Mouse (Mus musculus) liver, adult 2 months (tissue): ENCODE measurements around the gene Sfxn2. TPM values are rescaled to one million over a fixed set of nuclear protein-coding genes. Genes with fewer than 3 reads are reported as not detected.

Source experiments
- DNase-seq: peaks from one replicate; pipeline ENCODE4 v3.0.0-alpha.2; 2011; ENCODE audit warnings: low read depth, low spot score; ENCODE audit errors: extremely low read depth
- H3K27ac ChIP-seq: fragments of 200-500 bp; replicated peaks from 2 replicates; pipeline ENCODE4 v1.5.1; 2012; ENCODE audit warnings: low read depth, mild to moderate bottlenecking, control low read depth, inconsistent platforms, low read length; ENCODE audit not compliant: insufficient read depth
- H3K27me3 ChIP-seq: fragments of 200-500 bp; 2 replicates; pipeline ENCODE4 v1.6.1; 2012; ENCODE audit warnings: mild to moderate bottlenecking, moderate library complexity, low read length, inconsistent platforms; ENCODE audit not compliant: control insufficient read depth, insufficient read depth
- H3K36me3 ChIP-seq: fragments of 200-500 bp; 2 replicates; pipeline ENCODE4 v1.6.1; 2012; ENCODE audit warnings: low read length, inconsistent platforms; ENCODE audit not compliant: control insufficient read depth, insufficient read depth
- H3K4me1 ChIP-seq: fragments of 200-500 bp; 2 replicates; pipeline ENCODE4 v1.6.1; 2011; ENCODE audit warnings: low read length; ENCODE audit not compliant: control insufficient read depth, insufficient read depth
- H3K4me3 ChIP-seq: fragments of 200-500 bp; 2 replicates; pipeline ENCODE4 v1.5.1; 2011; ENCODE audit warnings: low read depth, mild to moderate bottlenecking, control low read depth, low read length, moderate library complexity; ENCODE audit not compliant: insufficient read depth
- H3K79me2 ChIP-seq: fragments of 200-500 bp; 2 replicates; pipeline ENCODE4 v1.6.1; 2012; ENCODE audit warnings: inconsistent platforms, mild to moderate bottlenecking, low read length, moderate library complexity; ENCODE audit not compliant: control insufficient read depth, insufficient read depth
- H3K9ac ChIP-seq: fragments of 200-500 bp; 2 replicates; pipeline ENCODE4 v1.6.1; 2012; ENCODE audit warnings: low read depth, mild to moderate bottlenecking, control low read depth, inconsistent platforms, low read length
- CTCF ChIP-seq: fragments of 200-500 bp; IDR thresholded peaks from 2 replicates; pipeline ENCODE4 v1.5.1; 2011; ENCODE audit warnings: low read depth, low read length, control low read depth
- POLR2A ChIP-seq: fragments of 200-500 bp; IDR thresholded peaks from 2 replicates; pipeline ENCODE4 v1.6.1; 2011; ENCODE audit warnings: low read length, control low read depth; ENCODE audit not compliant: insufficient read depth; ENCODE audit errors: extremely low read depth
- WGBS: fragments of 180-500 bp; shearing (Covaris S2); methylation state at CpG from one replicate; pipeline ENCODE4 v1.1.7; 2018; 5-methylcytosine and 5-hydroxymethylcytosine counted together
- polyA plus RNA-seq: library from polyadenylated mRNA; depleted of rRNA; stranded (reverse); fragments of >200 nt; gene quantifications from 2 replicates; pipeline ENCODE4 v1.2.3, GENCODE M21; 2012
- total RNA-seq: library from RNA; depleted of rRNA; stranded (reverse); fragments of >200 nt; gene quantifications from 2 replicates; pipeline ENCODE4 v1.2.3, GENCODE M21; 2014

Gene Sfxn2
- total and polyA plus RNA-seq, 2 experiments, result 15.1 to 33.8 TPM

DNA sequence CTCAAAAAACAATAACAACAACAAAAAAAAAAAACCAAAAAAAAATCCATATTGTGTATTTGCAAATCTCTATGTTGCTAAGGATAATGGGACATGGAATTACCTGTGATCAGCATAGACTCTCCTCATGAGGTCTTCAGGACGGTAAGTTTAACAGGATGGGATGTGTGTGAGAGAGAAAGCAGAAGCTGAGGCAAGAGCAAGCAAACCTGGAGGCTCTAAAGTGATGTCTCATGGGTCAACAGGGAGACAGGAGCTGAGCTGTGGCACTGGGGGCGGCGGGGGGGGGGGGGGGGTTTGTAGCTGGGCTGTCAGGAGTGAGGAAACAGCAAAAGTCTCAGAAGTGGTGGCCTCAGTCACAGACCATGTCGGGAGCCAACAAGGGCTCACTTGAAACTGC lies 20.7 kb upstream of the Sfxn2 start:
- Histone ChIP-seq H3K9ac (no peak overlapping the region), H3K36me3 (no peaks in the 10 kb centered on the region; the same call in 1 of the 2 replicates), H3K79me2 (no peaks in the 10 kb centered on the region), H3K27ac (no peak overlapping the region), H3K4me3 (no peak overlapping the region), H3K27me3 (no peaks in the 10 kb centered on the region), H3K4me1 (no peaks in the 10 kb centered on the region)
- WGBS, result 94% methylated on average over 4 of the region's 4 CpGs
- no peak for DNase-seq
- TF ChIP-seq CTCF, result no peak
- TF ChIP-seq POLR2A, result no peak

DNA sequence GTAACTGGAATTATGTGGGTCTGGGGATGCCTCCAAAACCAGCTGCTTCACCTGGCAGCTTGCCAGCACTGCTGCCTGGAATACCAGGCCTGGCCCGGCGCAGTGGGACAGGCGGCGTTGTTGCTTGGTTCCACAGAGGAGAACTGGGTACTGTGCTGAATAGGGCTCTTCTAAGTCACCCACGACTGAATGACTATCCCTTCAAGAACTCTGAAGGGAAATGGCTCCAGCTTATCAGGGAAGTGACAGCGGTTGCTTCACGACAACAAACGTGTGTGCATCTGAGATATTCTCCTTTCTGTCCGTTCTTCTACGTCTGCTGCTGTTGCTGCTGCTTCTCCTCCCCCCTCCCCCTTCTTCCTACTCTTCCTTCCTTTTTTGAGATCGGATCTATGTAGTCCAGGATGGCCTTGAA lies 19.6 kb upstream of the Sfxn2 start:
- no peaks in the 10 kb centered on the region; the same call in 1 of the 2 replicates for H3K36me3 ChIP-seq
- no peaks in the 10 kb centered on the region for H3K79me2 ChIP-seq
- 50% methylated on average over 11 of the region's 11 CpGs for WGBS
- no peak for DNase-seq
- no peak overlapping the region for H3K9ac ChIP-seq
- TF ChIP-seq CTCF (no peak), POLR2A (no peak)
- no peaks in the 10 kb centered on the region for H3K27me3 ChIP-seq
- H3K27ac ChIP-seq, result no peak overlapping the region
- no peaks in the 10 kb centered on the region for H3K4me1 ChIP-seq
- H3K4me3 ChIP-seq, result no peak overlapping the region

DNA sequence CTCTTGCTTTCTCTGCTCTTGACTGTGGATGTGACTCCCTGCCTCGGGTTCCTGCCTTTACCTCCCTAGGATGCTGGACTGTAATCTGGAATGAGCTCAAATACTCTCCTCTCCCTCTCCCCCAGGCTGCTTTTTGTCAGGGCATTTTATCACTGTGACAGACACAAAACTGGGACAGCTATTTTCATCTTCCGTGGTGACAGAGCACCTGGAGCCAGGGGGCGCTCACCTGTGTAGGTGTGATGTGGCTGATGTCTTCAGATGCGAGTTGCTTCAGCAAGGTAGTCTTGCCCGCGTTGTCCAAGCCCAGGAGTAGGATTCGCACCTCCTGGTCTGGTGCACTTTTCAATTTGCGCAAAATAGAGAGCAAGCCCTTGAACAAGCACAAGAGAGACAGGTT lies 15.2 kb upstream of the Sfxn2 start:
- Histone ChIP-seq H3K4me1 (no peaks in the 10 kb centered on the region), H3K36me3 (no peaks in the 10 kb centered on the region; the same call in 1 of the 2 replicates), H3K79me2 (no peaks in the 10 kb centered on the region), H3K9ac (no peak overlapping the region), H3K27me3 (no peaks in the 10 kb centered on the region), H3K4me3 (no peak overlapping the region), H3K27ac (no peak overlapping the region)
- 83% methylated on average over 8 of the region's 8 CpGs for WGBS
- DNase-seq, result no peak
- TF ChIP-seq CTCF, result no peak
- TF ChIP-seq POLR2A, result no peak

DNA sequence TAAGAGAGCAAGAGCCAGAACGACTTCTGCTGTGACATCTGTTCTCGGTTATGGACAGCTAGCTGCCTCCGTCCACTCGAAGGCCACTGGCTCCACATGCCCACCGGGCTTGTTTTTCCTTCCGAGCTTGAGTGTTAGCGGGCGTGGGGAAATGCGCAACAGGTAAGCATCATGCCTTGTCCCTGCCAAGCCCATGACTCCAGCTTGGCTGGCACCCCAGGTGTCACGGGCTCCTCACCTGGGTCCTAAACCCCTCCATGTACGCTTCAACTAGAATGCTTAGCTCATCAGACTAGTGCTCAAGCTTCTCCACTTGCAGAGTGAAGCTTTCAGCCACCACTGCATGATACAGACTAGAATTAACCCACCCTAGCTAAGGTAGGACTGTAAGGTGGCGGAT lies 14.5 kb upstream of the Sfxn2 start:
- no peak overlapping the region for H3K27ac ChIP-seq
- H3K9ac ChIP-seq, result no peak overlapping the region
- no peak overlapping the region for H3K4me3 ChIP-seq
- WGBS, result 70% methylated on average over 12 of the region's 12 CpGs
- TF ChIP-seq CTCF, result no peak
- no peak for TF ChIP-seq POLR2A
- no peaks in the 10 kb centered on the region for H3K4me1 ChIP-seq
- no peaks in the 10 kb centered on the region for H3K79me2 ChIP-seq
- H3K27me3 ChIP-seq, result no peaks in the 10 kb centered on the region
- H3K36me3 ChIP-seq, result no peaks in the 10 kb centered on the region; the same call in 1 of the 2 replicates
- DNase-seq, result no peak

DNA sequence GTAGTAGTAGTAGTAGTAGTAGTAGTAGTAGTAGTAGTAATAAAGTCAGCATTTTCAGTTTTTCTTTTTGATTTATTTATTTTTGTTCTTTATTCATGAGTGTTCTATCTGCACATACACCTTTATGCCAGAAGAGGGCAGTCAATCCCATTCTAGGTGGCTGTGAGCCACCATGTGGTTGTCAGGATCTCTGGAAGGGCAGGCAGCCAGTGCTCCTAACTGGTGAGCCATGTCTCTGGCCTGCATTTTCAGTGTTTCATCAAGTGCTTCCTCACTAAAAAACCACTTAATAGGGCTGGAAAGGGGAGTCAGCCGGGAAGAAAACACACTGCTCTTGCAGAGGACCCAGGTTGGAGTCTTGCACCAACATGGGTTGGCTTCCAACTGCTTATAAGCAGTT lies 11.0 kb upstream of the Sfxn2 start:
- Histone ChIP-seq H3K4me1 (no peaks in the 10 kb centered on the region), H3K27me3 (no peaks in the 10 kb centered on the region), H3K4me3 (no peak overlapping the region), H3K9ac (no peak overlapping the region), H3K27ac (no peak overlapping the region), H3K79me2 (0 out of 2 replicates have a peak, but pooled peaks cover 4% of the 10 kb centered on the region), H3K36me3 (no peaks in the 10 kb centered on the region)
- 33% methylated on average over 1 of the region's 1 CpGs for WGBS
- peak; percentile 49 for DNase-seq
- TF ChIP-seq CTCF (peak; percentile 80), POLR2A (no peak)

DNA sequence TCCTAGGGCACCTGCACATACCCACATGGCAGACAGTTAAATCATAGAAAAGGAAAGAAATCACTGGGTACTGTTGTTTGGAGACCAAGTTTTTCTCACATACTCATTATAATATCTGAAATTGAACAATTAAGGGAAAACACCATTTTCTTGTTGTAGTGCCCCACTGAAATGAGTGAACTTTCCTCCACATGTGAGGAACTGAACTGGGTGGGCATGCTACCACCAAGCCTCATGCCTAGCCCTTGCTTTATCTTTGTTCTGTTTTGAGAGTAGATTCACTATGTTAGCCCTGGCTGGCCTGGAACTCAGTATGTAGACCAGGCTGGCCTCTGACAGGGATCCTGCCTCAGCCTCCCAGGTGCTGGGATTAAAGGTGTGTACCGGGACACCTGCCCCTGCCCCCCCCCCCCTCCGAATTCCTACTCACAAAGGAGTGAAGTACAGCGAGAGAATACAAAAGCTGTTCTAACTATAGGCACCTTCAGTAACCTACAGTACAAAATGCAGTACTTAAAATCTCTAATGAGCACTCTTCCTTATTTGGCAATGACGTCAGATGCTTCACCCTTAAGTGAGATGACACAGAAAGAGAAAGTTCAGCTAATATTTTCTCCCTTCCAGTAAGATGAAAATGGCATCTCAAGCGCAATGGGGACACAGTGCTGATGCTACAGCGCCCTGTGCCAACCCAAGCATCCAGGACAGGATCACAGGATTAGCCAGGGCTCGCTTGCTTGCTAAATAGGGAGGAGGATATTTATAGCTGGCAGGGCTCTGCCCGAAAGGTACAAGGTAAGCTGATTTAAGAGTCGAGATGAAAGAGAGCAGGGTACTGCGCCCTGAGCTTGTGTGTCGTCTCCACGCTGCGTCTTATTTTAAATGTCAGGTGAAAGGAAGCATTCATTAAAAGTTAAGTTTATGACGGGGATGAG lies 10.3 kb upstream of the Sfxn2 start:
- Histone ChIP-seq H3K27ac (no peak overlapping the region), H3K4me3 (no peak overlapping the region), H3K4me1 (no peaks in the 10 kb centered on the region), H3K27me3 (no peaks in the 10 kb centered on the region), H3K79me2 (0 out of 2 replicates have a peak, but pooled peaks cover 4% of the 10 kb centered on the region), H3K9ac (no peak overlapping the region), H3K36me3 (no peaks in the 10 kb centered on the region)
- TF ChIP-seq POLR2A (no peak), CTCF (no peak)
- no peak for DNase-seq
- 92% methylated on average over 14 of the region's 14 CpGs for WGBS
